Mouse (Mus musculus): ENCODE data around the gene Prl7a1. TPM values are rescaled to one million over a fixed set of nuclear protein-coding genes. Genes with fewer than 3 reads are reported as not detected.

Gene Prl7a1
- polyA plus RNA-seq (2014; fragmentation: Illumina TruSeq; extraction: RNeasy Lipid Tissue Mini Kit (QIAGEN cat#74804); ENCODE audit: low read depth, low replicate concordance), result not detected

DNA sequence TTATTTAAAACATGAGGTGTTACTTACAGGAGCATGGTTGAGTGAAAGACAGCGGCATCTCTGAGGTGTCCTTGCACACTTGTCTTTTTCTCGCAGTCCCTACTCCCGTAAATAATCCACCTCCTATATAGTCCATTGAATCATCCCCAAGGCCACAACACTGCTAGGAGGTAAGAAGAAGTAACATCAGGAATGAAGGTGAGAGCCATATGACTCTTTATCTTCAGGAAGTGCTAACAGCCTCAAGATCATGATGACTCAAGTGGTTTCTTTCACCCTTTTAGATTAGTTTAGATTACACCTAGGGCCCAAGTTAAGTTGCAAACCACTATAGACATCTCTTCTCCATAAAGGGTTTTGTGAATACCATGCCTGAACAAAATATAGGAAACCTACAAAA is at the start of gene Prl7a1:
Gene Prl7a1, minus strand, starts transcription at position 101 of the 400 bp plus-strand sequence.

DNA sequence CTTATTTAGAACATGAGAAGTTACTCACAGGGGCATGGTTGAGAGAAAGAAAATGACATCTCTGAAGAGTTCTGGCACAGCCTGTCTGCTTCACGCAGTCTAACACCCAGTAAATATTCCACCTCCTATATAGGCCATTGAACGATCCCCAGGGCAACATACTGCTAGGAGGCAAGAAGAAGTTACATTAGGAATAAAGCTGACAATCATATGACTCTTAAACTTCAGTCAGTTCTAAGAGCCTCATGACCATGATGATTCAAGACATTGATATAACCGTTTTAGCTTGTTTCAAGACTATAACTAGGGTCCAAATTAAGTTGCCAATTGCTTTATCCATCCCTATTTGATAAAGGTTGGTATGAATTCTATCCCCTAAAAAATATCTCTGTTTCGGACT is 25.6 kb upstream of the Prl7a1 start, which contains the start of gene Prl7a2:
Gene Prl7a2, minus strand, starts transcription at position 101 of the 400 bp plus-strand sequence.

DNA sequence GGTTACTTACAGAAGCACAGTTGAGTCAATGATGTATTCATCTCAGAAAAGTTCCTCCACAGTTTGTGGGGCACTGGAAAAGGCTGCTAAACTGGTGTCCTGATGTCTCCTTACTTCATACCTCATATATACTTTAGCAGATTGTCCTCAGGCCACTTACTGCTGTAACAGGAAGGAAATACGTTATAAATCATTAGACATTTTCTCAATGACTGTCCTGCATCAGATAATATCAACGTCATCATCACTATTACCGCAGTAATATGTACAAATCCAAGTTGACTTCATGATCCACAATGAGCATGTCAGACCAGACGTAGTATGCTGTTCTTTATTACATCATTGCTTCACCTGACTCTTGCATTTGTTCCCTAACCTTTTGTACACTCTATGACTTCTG is 31.8 kb downstream of the Prl7a1 start, which contains the start of gene Prl7b1:
Gene Prl7b1, minus strand, starts transcription at position 101 of the 400 bp plus-strand sequence.

Other genes starting within 250 kb of the Prl7a1 start
- not detected for gene Prl8a6, start 203.8 kb downstream of the Prl7a1 start, polyA plus RNA-seq (2014; fragmentation: Illumina TruSeq; extraction: RNeasy Lipid Tissue Mini Kit (QIAGEN cat#74804); ENCODE audit: low read depth, low replicate concordance)
- gene Prl8a8, start 129.3 kb downstream of the Prl7a1 start, polyA plus RNA-seq (2014; fragmentation: Illumina TruSeq; extraction: RNeasy Lipid Tissue Mini Kit (QIAGEN cat#74804); ENCODE audit: low read depth, low replicate concordance), result not detected
- gene Prl8a9, start 77.9 kb downstream of the Prl7a1 start, polyA plus RNA-seq (2014; fragmentation: Illumina TruSeq; extraction: RNeasy Lipid Tissue Mini Kit (QIAGEN cat#74804); ENCODE audit: low read depth, low replicate concordance), result not detected
- gene Prl8a1, start 60.3 kb downstream of the Prl7a1 start, polyA plus RNA-seq (2014; fragmentation: Illumina TruSeq; extraction: RNeasy Lipid Tissue Mini Kit (QIAGEN cat#74804); ENCODE audit: low read depth, low replicate concordance), result not detected
- gene Prl7b1, start 31.9 kb downstream of the Prl7a1 start, polyA plus RNA-seq (2014; fragmentation: Illumina TruSeq; extraction: RNeasy Lipid Tissue Mini Kit (QIAGEN cat#74804); ENCODE audit: low read depth, low replicate concordance), result not detected
- not detected for gene Prl7a2, start 25.5 kb upstream of the Prl7a1 start, polyA plus RNA-seq (2014; fragmentation: Illumina TruSeq; extraction: RNeasy Lipid Tissue Mini Kit (QIAGEN cat#74804); ENCODE audit: low read depth, low replicate concordance)
- not detected for gene Prl7d1, start 74.2 kb upstream of the Prl7a1 start, polyA plus RNA-seq (2014; fragmentation: Illumina TruSeq; extraction: RNeasy Lipid Tissue Mini Kit (QIAGEN cat#74804); ENCODE audit: low read depth, low replicate concordance)
- gene Prl7c1, start 138.3 kb upstream of the Prl7a1 start, polyA plus RNA-seq (2014; fragmentation: Illumina TruSeq; extraction: RNeasy Lipid Tissue Mini Kit (QIAGEN cat#74804); ENCODE audit: low read depth, low replicate concordance), result 0.21 TPM
- gene Prl2a1, start 159.2 kb upstream of the Prl7a1 start, polyA plus RNA-seq (2014; fragmentation: Illumina TruSeq; extraction: RNeasy Lipid Tissue Mini Kit (QIAGEN cat#74804); ENCODE audit: low read depth, low replicate concordance), result not detected
- gene Prl2c1, start 206.8 kb upstream of the Prl7a1 start, polyA plus RNA-seq (2014; fragmentation: Illumina TruSeq; extraction: RNeasy Lipid Tissue Mini Kit (QIAGEN cat#74804); ENCODE audit: low read depth, low replicate concordance), result not detected